27 mouse cellular contexts compared by ENCODE assay signal in the genomic region with DNA sequence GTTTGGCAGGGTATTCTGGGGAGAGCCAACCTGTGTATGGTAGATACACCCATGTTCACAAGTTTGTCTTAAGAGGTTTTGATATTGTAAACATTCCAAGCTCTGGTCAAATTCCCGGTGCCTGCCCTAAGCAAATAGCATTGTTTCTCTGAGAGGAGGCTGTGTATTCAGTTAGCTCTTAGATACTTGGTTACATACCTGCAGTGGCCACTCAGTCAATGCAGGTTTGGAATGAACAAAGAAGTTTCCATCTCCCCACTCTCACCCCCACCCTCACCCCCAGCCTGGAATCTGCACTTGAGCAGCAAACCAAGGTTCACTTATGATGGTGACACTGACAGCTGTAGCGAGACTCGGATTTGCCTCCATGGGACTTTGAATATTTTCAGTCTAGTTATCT. TPM values are rescaled to one million over a fixed set of nuclear protein-coding genes. Genes with fewer than 3 reads are reported as not detected.
DNase-seq lines count a peak whose midpoint lies in the region; ATAC-seq and TF ChIP-seq lines count a peak whose summit lies in the region.
"Had no signal": no experiment of that assay in that cellular context is flagged by ENCODE, and none has a peak within 500 bp of the region (broad histone marks: within the 10 kb centered on the region; RNA-seq: fewer than 3 reads in every experiment).

No protein-coding gene starts in this region.

- peak; percentile 39 for DNase-seq in lung, embryonic 14.5 days
- DNase-seq in lung, adult 2 months, result no peak
- peak; percentile 46 for DNase-seq in lung, postnatal 10 days
- peak; percentile 37 to 58 for DNase-seq in lung, postnatal 4 days
- DNase-seq in stomach, postnatal 0 days (ENCODE audit: low spot score), result no peak
- no peak for DNase-seq in adrenal gland, adult 8-10 months
- DNase-seq in heart, adult 18-20 months, result no peak
- no peak for DNase-seq in urinary bladder, postnatal 14 days (ENCODE audit: low spot score)
- DNase-seq: adrenal gland, postnatal 14 days; B cell, adult 2 months; cerebellum, adult 11-12 months; cerebellum, adult 8-10 months; cerebellum, postnatal 10 days; cerebellum, postnatal 36 days; embryo, embryonic 11 days; gastrocnemius, postnatal 25 days had no signal

- H3K9me3 ChIP-seq in lung, embryonic 14.5 days (ENCODE audit: low read depth, low read length), result no peaks in the 10 kb centered on the region
- no peaks in the 10 kb centered on the region for H3K9me3 ChIP-seq in stomach, postnatal 0 days (ENCODE audit: control insufficient read depth, low read length)
- H3K9me3 ChIP-seq: embryonic facial prominence, embryonic 10.5 days; embryonic facial prominence, embryonic 13.5 days; forebrain, embryonic 12.5 days; forebrain, embryonic 15.5 days; G1E; hindbrain, embryonic 12.5 days; hindbrain, embryonic 15.5 days had no signal

- peak overlapping the region; percentile 54; the same call in 1 of the 2 replicates for H3K27ac ChIP-seq in lung, embryonic 14.5 days (ENCODE audit: low read depth)
- H3K27ac ChIP-seq in stomach, postnatal 0 days (replicated peaks), result no peak overlapping the region
- H3K27ac ChIP-seq: embryonic facial prominence, embryonic 10.5 days; embryonic facial prominence, embryonic 13.5 days; forebrain, embryonic 12.5 days; forebrain, embryonic 15.5 days; hindbrain, embryonic 12.5 days; hindbrain, embryonic 15.5 days had no signal

- TF ChIP-seq EP300 in stomach, postnatal 0 days (optimal IDR thresholded peaks at IDR 0.05), result no peak

- H3K36me3 ChIP-seq in lung, embryonic 14.5 days (ENCODE audit: insufficient read depth), result no peaks in the 10 kb centered on the region
- H3K36me3 ChIP-seq in stomach, postnatal 0 days (ENCODE audit: control insufficient read depth, insufficient read depth, low read length), result no peaks in the 10 kb centered on the region
- H3K36me3 ChIP-seq: embryonic facial prominence, embryonic 10.5 days; embryonic facial prominence, embryonic 13.5 days; forebrain, embryonic 12.5 days; forebrain, embryonic 15.5 days; G1E; hindbrain, embryonic 12.5 days; hindbrain, embryonic 15.5 days had no signal

- 52% methylated on average over 3 of the region's 3 CpGs for WGBS in lung, embryonic 14.5 days
- WGBS in lung, adult 2 months, result 63% methylated on average over 3 of the region's 3 CpGs
- 44% methylated on average over 3 of the region's 3 CpGs for WGBS in stomach, postnatal 0 days

- H3K4me1 ChIP-seq in lung, embryonic 14.5 days (ENCODE audit: insufficient read depth), result peaks cover 3% of the 10 kb centered on the region; the same call in 1 of the 2 replicates
- no peaks in the 10 kb centered on the region; the same call in 1 of the 2 replicates for H3K4me1 ChIP-seq in lung, adult 2 months (ENCODE audit: control insufficient read depth, insufficient read depth, low read length)
- H3K4me1 ChIP-seq in stomach, postnatal 0 days (replicated peaks; ENCODE audit: control insufficient read depth, insufficient read depth), result no peaks in the 10 kb centered on the region
- H3K4me1 ChIP-seq: embryonic facial prominence, embryonic 10.5 days; embryonic facial prominence, embryonic 13.5 days; forebrain, embryonic 12.5 days; forebrain, embryonic 15.5 days; hindbrain, embryonic 12.5 days had no signal

- ATAC-seq in lung, embryonic 14.5 days (ENCODE audit: insufficient read depth), result peak; percentile 73
- ATAC-seq in stomach, postnatal 0 days (ENCODE audit: low FRiP score, low TSS enrichment), result peak; percentile 32; the same call in 1 of the 2 replicates
- ATAC-seq: forebrain, embryonic 15.5 days; Patski had no signal

- no peak overlapping the region for H3K9ac ChIP-seq in lung, embryonic 14.5 days
- no peak overlapping the region for H3K9ac ChIP-seq in stomach, postnatal 0 days (ENCODE audit: low read length)
- H3K9ac ChIP-seq: embryonic facial prominence, embryonic 13.5 days; forebrain, embryonic 12.5 days; forebrain, embryonic 15.5 days; hindbrain, embryonic 12.5 days; hindbrain, embryonic 15.5 days had no signal

- H3K27me3 ChIP-seq in lung, embryonic 14.5 days (ENCODE audit: insufficient read depth, low read length), result no peaks in the 10 kb centered on the region
- H3K27me3 ChIP-seq in stomach, postnatal 0 days (ENCODE audit: control insufficient read depth, insufficient read depth, low read length), result no peaks in the 10 kb centered on the region
- H3K27me3 ChIP-seq: embryonic facial prominence, embryonic 13.5 days; forebrain, embryonic 12.5 days; forebrain, embryonic 15.5 days; hindbrain, embryonic 12.5 days; hindbrain, embryonic 15.5 days had no signal

- TF ChIP-seq CTCF in lung, embryonic 14.5 days (IDR thresholded peaks at IDR 0.05; ENCODE audit: low read depth), result no peak
- TF ChIP-seq CTCF in lung, adult 2 months (IDR thresholded peaks at IDR 0.05; ENCODE audit: insufficient read depth, low read length), result no peak
- no peak for TF ChIP-seq CTCF in stomach, postnatal 0 days (IDR thresholded peaks at IDR 0.05; ENCODE audit: low read depth)

- TF ChIP-seq POLR2A in lung, adult 2 months (IDR thresholded peaks at IDR 0.05; ENCODE audit: borderline replicate concordance, extremely low read depth, low read depth, low read length), result no peak

- H3K4me2 ChIP-seq in lung, embryonic 14.5 days, result no peak overlapping the region
- H3K4me2 ChIP-seq in stomach, postnatal 0 days (replicated peaks; ENCODE audit: low read depth), result no peak overlapping the region
- H3K4me2 ChIP-seq: embryonic facial prominence, embryonic 13.5 days; forebrain, embryonic 12.5 days; forebrain, embryonic 15.5 days; heart, embryonic 11.5 days; hindbrain, embryonic 12.5 days; hindbrain, embryonic 15.5 days had no signal

- no peak overlapping the region for H3K4me3 ChIP-seq in lung, embryonic 14.5 days (ENCODE audit: low read depth, low read length)
- H3K4me3 ChIP-seq in lung, adult 2 months (replicated peaks; ENCODE audit: extremely low read depth, low read depth, low read length), result no peak overlapping the region
- no peak overlapping the region for H3K4me3 ChIP-seq in stomach, postnatal 0 days (ENCODE audit: low read depth, low read length)
- H3K4me3 ChIP-seq: embryonic facial prominence, embryonic 10.5 days; embryonic facial prominence, embryonic 13.5 days; erythroblast, embryonic 14.5 days; forebrain, embryonic 12.5 days; forebrain, embryonic 15.5 days; hindbrain, embryonic 12.5 days; hindbrain, embryonic 15.5 days had no signal

RNA-seq across cellular contexts. Expression of a gene that starts 52.5 kb away (rescaled TPM):
- polyA plus RNA-seq in lung, embryonic 14.5 days (2014; fragmentation: Nextera tagmentation; extraction: Ambion mirVana), result 72.6 and 74.8 TPM in 2 replicates
- 135 and 156 TPM in 2 replicates for polyA plus RNA-seq in lung, adult 2 months (2012; rRNA removed)
- polyA plus RNA-seq in stomach, postnatal 0 days (2015; fragmentation: Nextera tagmentation; extraction: Ambion mirVana), result 48.6 and 49.2 TPM in 2 replicates
- total RNA-seq in adrenal gland, adult 8-10 months (2022), result 10 to 100 TPM; 13.3 to 15.8 (median 14.3) TPM
- 100 to 1,000 TPM; 187 to 201 TPM for total RNA-seq in heart, adult 18-20 months (2021)
- total RNA-seq: CH12.LX had no signal
- polyA plus RNA-seq: erythroblast, embryonic 14.5 days had no signal

Comparison
In these comparisons a context has a peak if more than half of its experiments do, and no peak if none do; other contexts are left out.
1. DNase-seq: peak in lung, embryonic 14.5 days (single experiment), lung, postnatal 10 days (single experiment) and lung, postnatal 4 days (2 of 2); none in lung, adult 2 months (single experiment), stomach, postnatal 0 days (single experiment), adrenal gland, adult 8-10 months (single experiment), heart, adult 18-20 months (0 of 2) and urinary bladder, postnatal 14 days (single experiment).